7 mouse cellular contexts compared by ENCODE assay signal in the genomic region with DNA sequence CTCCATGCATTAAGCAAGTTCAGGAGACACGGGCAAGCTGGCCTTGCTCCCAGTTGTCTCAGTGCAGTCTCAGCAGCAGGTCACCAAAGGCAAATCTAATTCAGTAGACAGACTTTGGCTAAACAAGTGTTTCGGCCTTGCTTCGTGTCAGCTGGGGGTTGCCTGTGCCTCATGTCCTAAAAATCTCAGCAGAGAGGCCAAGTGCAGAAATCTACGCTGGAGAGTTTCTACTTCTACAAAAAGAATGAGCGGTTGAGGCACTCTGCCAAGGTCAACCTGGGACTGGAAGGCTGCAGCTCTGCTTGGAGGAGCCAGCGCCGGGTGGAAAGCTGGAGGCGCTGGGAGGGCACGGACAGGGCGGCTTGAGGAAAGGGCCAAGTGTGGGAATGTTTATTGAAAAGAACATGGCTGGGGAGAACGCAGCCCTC.
DNase-seq lines count a peak whose midpoint lies in the region; ATAC-seq and TF ChIP-seq lines count a peak whose summit lies in the region.

No protein-coding gene starts in this region.

- DNase-seq in stomach, postnatal 0 days (ENCODE audit: low spot score) = no peak
- peak; percentile 42 to 60 for DNase-seq in cerebellum, postnatal 14 days
- DNase-seq in left cerebral cortex, postnatal 4 days = peak; percentile 76
- peak; percentile 32 for DNase-seq in right cerebral cortex, postnatal 14 days

- H3K27me3 ChIP-seq in stomach, embryonic 14.5 days (ENCODE audit: control insufficient read depth, insufficient read depth, low read length) = no peaks in the 10 kb centered on the region
- H3K27me3 ChIP-seq in stomach, postnatal 0 days (ENCODE audit: control insufficient read depth, insufficient read depth, low read length) = no peaks in the 10 kb centered on the region
- no peaks in the 10 kb centered on the region for H3K27me3 ChIP-seq in heart, embryonic 15.5 days

- H3K4me3 ChIP-seq in stomach, embryonic 14.5 days (ENCODE audit: low read depth, low read length) = no peak overlapping the region
- no peak overlapping the region for H3K4me3 ChIP-seq in stomach, postnatal 0 days (ENCODE audit: low read depth, low read length)
- no peak overlapping the region for H3K4me3 ChIP-seq in heart, embryonic 15.5 days

- H3K9ac ChIP-seq in stomach, embryonic 14.5 days (replicated peaks; ENCODE audit: low read depth, low read length) = no peak overlapping the region
- H3K9ac ChIP-seq in stomach, postnatal 0 days (ENCODE audit: low read length) = no peak overlapping the region
- H3K9ac ChIP-seq in heart, embryonic 15.5 days = no peak overlapping the region

- H3K4me1 ChIP-seq in stomach, embryonic 14.5 days (ENCODE audit: control insufficient read depth, insufficient read depth, low read length) = peaks cover 10% of the 10 kb centered on the region; the same call in 1 of the 2 replicates
- no peaks in the 10 kb centered on the region for H3K4me1 ChIP-seq in stomach, postnatal 0 days (replicated peaks; ENCODE audit: control insufficient read depth, insufficient read depth)
- peaks cover 15% of the 10 kb centered on the region for H3K4me1 ChIP-seq in heart, embryonic 15.5 days (replicated peaks)

- intact Hi-C loops in left cerebral cortex, postnatal 4 days (cut with DNase I) = no loop called here

- no peak overlapping the region for H3K4me2 ChIP-seq in stomach, embryonic 14.5 days (replicated peaks; ENCODE audit: low read depth, low read length)
- H3K4me2 ChIP-seq in stomach, postnatal 0 days (replicated peaks; ENCODE audit: low read depth) = no peak overlapping the region
- H3K4me2 ChIP-seq in heart, embryonic 15.5 days = peak overlapping the region; percentile 40

- peak overlapping the region; percentile 58; the same call in 1 of the 2 replicates for H3K27ac ChIP-seq in stomach, embryonic 14.5 days (ENCODE audit: low read length)
- H3K27ac ChIP-seq in stomach, postnatal 0 days (replicated peaks) = no peak overlapping the region
- peak overlapping the region; percentile 85 for H3K27ac ChIP-seq in heart, embryonic 15.5 days

- no peaks in the 10 kb centered on the region for H3K9me3 ChIP-seq in stomach, embryonic 14.5 days (ENCODE audit: control insufficient read depth, low read depth, low read length)
- H3K9me3 ChIP-seq in stomach, postnatal 0 days (ENCODE audit: control insufficient read depth, low read length) = no peaks in the 10 kb centered on the region
- no peaks in the 10 kb centered on the region for H3K9me3 ChIP-seq in heart, embryonic 15.5 days (replicated peaks)

- TF ChIP-seq EP300 in stomach, postnatal 0 days (optimal IDR thresholded peaks at IDR 0.05) = no peak

- H3K36me3 ChIP-seq in stomach, embryonic 14.5 days (ENCODE audit: control insufficient read depth, insufficient read depth, low read length) = no peaks in the 10 kb centered on the region
- H3K36me3 ChIP-seq in stomach, postnatal 0 days (ENCODE audit: control insufficient read depth, insufficient read depth, low read length) = no peaks in the 10 kb centered on the region
- no peaks in the 10 kb centered on the region for H3K36me3 ChIP-seq in heart, embryonic 15.5 days

- no peak for TF ChIP-seq CTCF in stomach, postnatal 0 days (IDR thresholded peaks at IDR 0.05; ENCODE audit: low read depth)

- WGBS in stomach, embryonic 14.5 days = 37% methylated on average over 11 of the region's 11 CpGs
- 33% methylated on average over 11 of the region's 11 CpGs for WGBS in stomach, postnatal 0 days
- WGBS in heart, embryonic 15.5 days = 7% methylated on average over 11 of the region's 11 CpGs

- ATAC-seq in stomach, embryonic 14.5 days (ENCODE audit: insufficient number of reproducible peaks, insufficient read depth, low FRiP score, low read depth) = no peak
- no peak for ATAC-seq in stomach, postnatal 0 days (ENCODE audit: low FRiP score, low TSS enrichment)
- ATAC-seq in heart, embryonic 15.5 days (replicated peaks; ENCODE audit: insufficient number of reproducible peaks, insufficient read depth, low FRiP score, low read depth) = peak; percentile 85
- ATAC-seq in activated CD4-positive, CD25-positive, alpha-beta regulatory T cell, adult 4 months = no peak
